Mouse (Mus musculus): ENCODE measurements around the gene Cacna1d. TPM values are rescaled to one million over a fixed set of nuclear protein-coding genes. Genes with fewer than 3 reads are reported as not detected.
A peak's percentile ranks its signal among the peaks of the same experiment; 100 is the strongest.

Gene Cacna1d
- polyA plus RNA-seq, 1 experiment from 2014 or later, result 7.0 TPM

- H3K4me1 ChIP-seq (replicated peaks), result no peaks in the 10 kb centered on the region
- no peak overlapping the region for H3K4me2 ChIP-seq
- peaks cover 2% of the 10 kb centered on the region; the same call in 1 of the 2 replicates for H3K27me3 ChIP-seq
- WGBS, result 86% methylated on average over 4 of the region's 4 CpGs
- no peak overlapping the region for H3K4me3 ChIP-seq
- H3K36me3 ChIP-seq, result no peaks in the 10 kb centered on the region
- ATAC-seq (ENCODE audit: low FRiP score), result no peak
- no peak overlapping the region for H3K9ac ChIP-seq
- no peak overlapping the region for H3K27ac ChIP-seq
- H3K9me3 ChIP-seq, result no peaks in the 10 kb centered on the region
These were observed 130.8 kb downstream of the Cacna1d start for GRCm38 (mm10) chr14:30360478-30360877.

GRCm38 (mm10) chr14:30360004-30360403 lies 131.3 kb downstream of the Cacna1d start:
- Histone ChIP-seq H3K4me2 (no peak overlapping the region), H3K4me1 (replicated peaks) (no peaks in the 10 kb centered on the region), H3K9ac (no peak overlapping the region), H3K4me3 (no peak overlapping the region), H3K36me3 (no peaks in the 10 kb centered on the region), H3K9me3 (no peaks in the 10 kb centered on the region), H3K27ac (no peak overlapping the region), H3K27me3 (peaks cover 4% of the 10 kb centered on the region)
- 76% methylated on average over 6 of the region's 6 CpGs for WGBS
- ATAC-seq (ENCODE audit: low FRiP score), result no peak

- peaks cover 12% of the 10 kb centered on the region for H3K4me1 ChIP-seq (replicated peaks)
- H3K4me3 ChIP-seq, result no peak overlapping the region
- H3K27me3 ChIP-seq, result peaks cover 7% of the 10 kb centered on the region
- no peak overlapping the region for H3K27ac ChIP-seq
- WGBS, result 81% methylated on average over 1 of the region's 1 CpGs
- no peak overlapping the region for H3K9ac ChIP-seq
- H3K36me3 ChIP-seq, result no peaks in the 10 kb centered on the region
- H3K9me3 ChIP-seq, result no peaks in the 10 kb centered on the region
- no peak for ATAC-seq (ENCODE audit: low FRiP score)
- no peak overlapping the region for H3K4me2 ChIP-seq
These were observed 133.2 kb downstream of the Cacna1d start for GRCm38 (mm10) chr14:30358028-30358427.

- no peak for ATAC-seq (ENCODE audit: low FRiP score)
- Histone ChIP-seq H3K4me2 (no peak overlapping the region), H3K9ac (no peak overlapping the region), H3K36me3 (no peaks in the 10 kb centered on the region), H3K4me3 (no peak overlapping the region), H3K4me1 (replicated peaks) (peaks cover 26% of the 10 kb centered on the region), H3K27ac (no peak overlapping the region), H3K27me3 (peaks cover 7% of the 10 kb centered on the region), H3K9me3 (no peaks in the 10 kb centered on the region)
- WGBS, result 75% methylated on average over 3 of the region's 3 CpGs
These were observed 134.8 kb downstream of the Cacna1d start for GRCm38 (mm10) chr14:30356456-30356855.

GRCm38 (mm10) chr14:30354761-30355160 lies 136.5 kb downstream of the Cacna1d start:
- Histone ChIP-seq H3K4me2 (no peak overlapping the region), H3K9me3 (no peaks in the 10 kb centered on the region), H3K9ac (no peak overlapping the region), H3K36me3 (no peaks in the 10 kb centered on the region), H3K4me1 (replicated peaks) (peaks cover 32% of the 10 kb centered on the region), H3K4me3 (no peak overlapping the region), H3K27me3 (peaks cover 9% of the 10 kb centered on the region), H3K27ac (peak overlapping the region; percentile 41; the same call in 1 of the 2 replicates)
- WGBS, result 43% methylated on average over 3 of the region's 3 CpGs
- no peak for ATAC-seq (ENCODE audit: low FRiP score)

- H3K4me2 ChIP-seq, result peak overlapping the region; percentile 77
- H3K36me3 ChIP-seq, result no peaks in the 10 kb centered on the region
- H3K27me3 ChIP-seq, result peaks cover 13% of the 10 kb centered on the region
- 5% methylated on average over 8 of the region's 8 CpGs for WGBS
- no peaks in the 10 kb centered on the region for H3K9me3 ChIP-seq
- peak overlapping the region; percentile 63 for H3K4me3 ChIP-seq
- peak overlapping the region; percentile 87 for H3K27ac ChIP-seq
- H3K9ac ChIP-seq, result peak overlapping the region; percentile 81
- no peak; the same call in 1 of the 2 replicates for ATAC-seq (ENCODE audit: low FRiP score)
- peaks cover 32% of the 10 kb centered on the region for H3K4me1 ChIP-seq (replicated peaks)
These were observed 137.2 kb downstream of the Cacna1d start for GRCm38 (mm10) chr14:30354127-30354463.

GRCm38 (mm10) chr14:30353291-30354126 lies 137.7 kb downstream of the Cacna1d start:
- WGBS, result 1% methylated on average over 55 of the region's 114 CpGs

GRCm38 (mm10) chr14:30352951-30353270 lies 138.3 kb downstream of the Cacna1d start:
- peak overlapping the region; percentile 30; the same call in 1 of the 2 replicates for H3K27ac ChIP-seq
- WGBS, result 2% methylated on average over 10 of the region's 10 CpGs
- peak overlapping the region; percentile 71 for H3K9ac ChIP-seq
- peaks cover 6% of the 10 kb centered on the region for H3K36me3 ChIP-seq
- peaks cover 32% of the 10 kb centered on the region for H3K4me1 ChIP-seq (replicated peaks)
- peaks cover 17% of the 10 kb centered on the region for H3K27me3 ChIP-seq
- peak overlapping the region; percentile 78 for H3K4me2 ChIP-seq
- peak overlapping the region; percentile 63 for H3K4me3 ChIP-seq
- peak; percentile 23; the same call in 1 of the 2 replicates for ATAC-seq (ENCODE audit: low FRiP score)
- no peaks in the 10 kb centered on the region for H3K9me3 ChIP-seq

More at GRCm38 (mm10) chr14:30353291-30354126, 137.7 kb downstream of the Cacna1d start:
- Histone ChIP-seq H3K4me1 (replicated peaks) (peaks cover 32% of the 10 kb centered on the region), H3K9me3 (no peaks in the 10 kb centered on the region), H3K36me3 (peaks cover 4% of the 10 kb centered on the region), H3K9ac (peak overlapping the region; percentile 81), H3K4me2 (peak overlapping the region; percentile 78), H3K27me3 (peaks cover 15% of the 10 kb centered on the region), H3K4me3 (peak overlapping the region; percentile 63), H3K27ac (peak overlapping the region; percentile 87)
- ATAC-seq (ENCODE audit: low FRiP score), result peak; percentile 73

- peaks cover 6% of the 10 kb centered on the region for H3K36me3 ChIP-seq
- H3K27me3 ChIP-seq, result peaks cover 17% of the 10 kb centered on the region
- peak overlapping the region; percentile 78 for H3K4me2 ChIP-seq
- no peaks in the 10 kb centered on the region for H3K9me3 ChIP-seq
- H3K27ac ChIP-seq, result peak overlapping the region; percentile 69
- peak; percentile 64 for ATAC-seq (ENCODE audit: low FRiP score)
- H3K4me1 ChIP-seq (replicated peaks), result peaks cover 32% of the 10 kb centered on the region
- WGBS, result 3% methylated on average over 31 of the region's 31 CpGs
- peak overlapping the region; percentile 71 for H3K9ac ChIP-seq
- peak overlapping the region; percentile 63 for H3K4me3 ChIP-seq
These were observed 138.9 kb downstream of the Cacna1d start for GRCm38 (mm10) chr14:30352061-30352950.

- WGBS, result 87% methylated on average over 6 of the region's 6 CpGs
- Histone ChIP-seq H3K4me1 (replicated peaks) (peaks cover 32% of the 10 kb centered on the region), H3K4me3 (no peak overlapping the region), H3K4me2 (no peak overlapping the region), H3K9me3 (no peaks in the 10 kb centered on the region), H3K9ac (no peak overlapping the region), H3K27me3 (peaks cover 14% of the 10 kb centered on the region), H3K36me3 (peaks cover 6% of the 10 kb centered on the region), H3K27ac (no peak overlapping the region)
- ATAC-seq (ENCODE audit: low FRiP score), result no peak
These were observed 141.0 kb downstream of the Cacna1d start for GRCm38 (mm10) chr14:30350285-30350684.

GRCm38 (mm10) chr14:30344948-30345865 lies 146.0 kb downstream of the Cacna1d start:
- Histone ChIP-seq H3K4me2 (no peak overlapping the region), H3K27me3 (peaks cover 8% of the 10 kb centered on the region), H3K4me1 (replicated peaks) (peaks cover under 1% of the 10 kb centered on the region; the same call in 1 of the 2 replicates), H3K4me3 (no peak overlapping the region), H3K9me3 (no peaks in the 10 kb centered on the region), H3K36me3 (peaks cover 16% of the 10 kb centered on the region), H3K27ac (no peak overlapping the region), H3K9ac (no peak overlapping the region)
- no peak for ATAC-seq (ENCODE audit: low FRiP score)
- 82% methylated on average over 8 of the region's 8 CpGs for WGBS
